Mouse (Mus musculus) ES-Bruce4 (cell line): Measurements from ENCODE around the gene Mrm1.

Source experiments
- CTCF ChIP-seq: IDR thresholded peaks from one replicate; pipeline ENCODE4 v1.8.1; 2011; ENCODE audit warnings: low read depth, low read length
- EP300 ChIP-seq: IDR thresholded peaks from 2 replicates; pipeline ENCODE4 v1.6.1; 2011; ENCODE audit warnings: low read depth, low read length; ENCODE audit not compliant: insufficient read depth
- POLR2A ChIP-seq: IDR thresholded peaks from one replicate; pipeline ENCODE4 v1.8.1; 2011; ENCODE audit warnings: low read length; ENCODE audit not compliant: insufficient read depth

DNA sequence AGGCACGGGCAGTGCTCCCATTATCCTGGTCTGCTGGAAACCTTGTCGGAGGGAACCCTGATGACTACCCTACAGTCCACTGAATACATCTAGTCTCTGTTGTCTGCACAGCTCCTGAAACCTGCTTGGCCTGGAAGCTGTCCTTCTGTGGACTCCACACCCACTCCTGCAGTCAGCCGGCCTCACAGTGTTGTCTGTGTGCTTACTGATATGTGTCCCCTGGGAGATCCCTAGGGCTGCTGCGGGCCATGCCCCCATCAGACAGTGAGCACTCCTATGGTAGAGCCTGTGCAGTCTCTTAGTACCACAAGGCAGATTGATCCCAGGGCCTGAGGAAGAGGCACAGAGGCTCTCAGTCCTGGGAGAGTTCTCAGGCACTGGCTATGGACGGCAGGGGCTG, 3.2 kb upstream of the Mrm1 start:
- TF ChIP-seq EP300 = no peak
- no peak for TF ChIP-seq CTCF
- no peak for TF ChIP-seq POLR2A
